Mouse (Mus musculus) liver, embryonic 14.5 days (tissue): ENCODE measurements around the gene Tuba3a. TPM values are rescaled to one million over a fixed set of nuclear protein-coding genes. Genes with fewer than 3 reads are reported as not detected.

ENCODE experiments used
- ATAC-seq: fragments of 200-750 bp; cut with Nextera tagmentation; 2 replicates; pipeline ENCODE4 v1.8.0; 2017; ENCODE audit warnings: moderate number of reproducible peaks, mild to moderate bottlenecking, moderate library complexity; ENCODE audit not compliant: insufficient read depth
- DNase-seq, 3 experiments: peaks; one replicate each; pipeline ENCODE4 v3.0.0-alpha.2; 2012 to 2013; ENCODE audit warnings: low read depth in 3 of 3, low spot score in 3 of 3
- H3K27ac ChIP-seq: fragments of 300-500 bp; sonication (generic); 2 replicates; pipeline ENCODE4 v1.5.1; 2014; ENCODE audit warnings: moderate library complexity, mild to moderate bottlenecking, control low read depth, inconsistent platforms
- H3K27me3 ChIP-seq: fragments of 300-500 bp; sonication (generic); 2 replicates; pipeline ENCODE4 v1.6.1; 2014; ENCODE audit warnings: mild to moderate bottlenecking, low read length, moderate library complexity; ENCODE audit not compliant: control insufficient read depth, insufficient read depth
- H3K36me3 ChIP-seq: fragments of 300-500 bp; sonication (generic); replicated peaks from 2 replicates; pipeline ENCODE4 v1.6.1; 2014; ENCODE audit warnings: low read depth; ENCODE audit not compliant: control insufficient read depth, insufficient read depth
- H3K4me1 ChIP-seq, 2 experiments: fragments of 200-500 bp in 1 of 2; fragments of 300-500 bp in 1 of 2; sonication (generic) in 1 of 2; replicated peaks; 2 replicates each; pipeline ENCODE4 v1.6.1; 2012 to 2014; ENCODE audit warnings: antibody characterized with exemption in 1 of 2, inconsistent platforms in 1 of 2, low read length in 1 of 2; ENCODE audit not compliant: control insufficient read depth in 2 of 2, insufficient read depth in 2 of 2
- H3K4me2 ChIP-seq: fragments of 300-500 bp; sonication (generic); 2 replicates; pipeline ENCODE4 v1.6.1; 2014; ENCODE audit warnings: low read depth, mild to moderate bottlenecking, control low read depth, moderate library complexity
- H3K4me3 ChIP-seq, 2 experiments: fragments of 200-500 bp in 1 of 2; fragments of 300-500 bp in 1 of 2; sonication (generic) in 1 of 2; 2 replicates each; pipeline ENCODE4 v1.5.1; 2012 to 2014; ENCODE audit warnings: low read depth in 2 of 2, low read length in 2 of 2, mild to moderate bottlenecking in 2 of 2, control low read depth in 1 of 2, inconsistent platforms in 1 of 2, moderate library complexity in 1 of 2; ENCODE audit not compliant: insufficient read depth in 1 of 2
- H3K9ac ChIP-seq: fragments of 300-500 bp; sonication (generic); replicated peaks from 2 replicates; pipeline ENCODE4 v1.6.1; 2014; ENCODE audit warnings: mild to moderate bottlenecking, control low read depth, moderate library complexity
- H3K9me3 ChIP-seq: fragments of 300-500 bp; sonication (generic); 2 replicates; pipeline ENCODE4 v1.6.1; 2016; ENCODE audit warnings: low read length, mixed read lengths; ENCODE audit not compliant: control insufficient read depth
- CTCF ChIP-seq: IDR thresholded peaks from 2 replicates; pipeline ENCODE4 v1.5.1; 2016; ENCODE audit warnings: antibody characterized with exemption, low read depth, control low read depth
- EP300 ChIP-seq: IDR thresholded peaks from 2 replicates; pipeline ENCODE4 v1.6.1; 2016; ENCODE audit warnings: antibody characterized with exemption, low read depth
- WGBS: fragments of 180-500 bp; shearing (Covaris S2); extraction: QIAGEN DNeasy Blood & Tissue Kit; methylation state at CpG from one replicate; pipeline ENCODE4 v1.1.7; 2014; ENCODE audit not compliant: insufficient replicate concordance; 5-methylcytosine and 5-hydroxymethylcytosine counted together
- polyA plus RNA-seq, 2 experiments: library from polyadenylated mRNA; depleted of rRNA in 1 of 2; stranded (reverse) in 1 of 2; unstranded in 1 of 2; fragments of >200 nt; fragmentation: Nextera tagmentation in 1 of 2; extraction: Ambion mirVana in 1 of 2; gene quantifications; 2 replicates each; pipeline versions ENCODE4 v1.2.1 to v1.2.3; 2012 to 2014

Gene Tuba3a
- polyA plus RNA-seq, 2 experiments = not detected

GRCm38 (mm10) chr6:125241566-125241965 is 44.3 kb downstream of the Tuba3a start:
- Histone ChIP-seq H3K27me3 (no peaks in the 10 kb centered on the region), H3K4me3 (no peak overlapping the region), H3K36me3 (no peaks in the 10 kb centered on the region), H3K9me3 (no peaks in the 10 kb centered on the region), H3K27ac (no peak overlapping the region), H3K4me2 (no peak overlapping the region), H3K4me1 (peaks cover 0 to 4% of the 10 kb centered on the region in 2 experiments; a peak in 1 of 4 replicates), H3K9ac (no peak overlapping the region)
- DNase-seq (no peak), ATAC-seq (no peak)
- 34% methylated on average over 8 of the region's 8 CpGs for WGBS
- TF ChIP-seq EP300 = no peak
- no peak for TF ChIP-seq CTCF

GRCm38 (mm10) chr6:125240617-125241016 is 45.2 kb downstream of the Tuba3a start:
- ATAC-seq (no peak), DNase-seq (no peak)
- Histone ChIP-seq H3K9ac (no peak overlapping the region), H3K9me3 (no peaks in the 10 kb centered on the region), H3K27me3 (no peaks in the 10 kb centered on the region), H3K36me3 (no peaks in the 10 kb centered on the region), H3K4me1 (peaks cover 0 to 4% of the 10 kb centered on the region in 2 experiments; a peak in 1 of 4 replicates), H3K4me2 (no peak overlapping the region), H3K4me3 (no peak overlapping the region), H3K27ac (no peak overlapping the region)
- 69% methylated on average over 5 of the region's 5 CpGs for WGBS
- TF ChIP-seq CTCF (no peak), EP300 (no peak)

GRCm38 (mm10) chr6:125239547-125239946 is 46.3 kb downstream of the Tuba3a start:
- WGBS = 66% methylated on average over 5 of the region's 5 CpGs
- TF ChIP-seq EP300 (no peak), CTCF (no peak)
- Histone ChIP-seq H3K9ac (no peak overlapping the region), H3K4me1 (peaks cover 0 to 4% of the 10 kb centered on the region in 2 experiments; a peak in 1 of 4 replicates), H3K27ac (no peak overlapping the region), H3K9me3 (no peaks in the 10 kb centered on the region), H3K4me3 (no peak overlapping the region), H3K4me2 (no peak overlapping the region), H3K36me3 (no peaks in the 10 kb centered on the region), H3K27me3 (no peaks in the 10 kb centered on the region)
- ATAC-seq (no peak), DNase-seq (no peak)

GRCm38 (mm10) chr6:125238396-125238795 is 47.4 kb downstream of the Tuba3a start:
- no peak for ATAC-seq
- Histone ChIP-seq H3K9me3 (no peaks in the 10 kb centered on the region), H3K27me3 (no peaks in the 10 kb centered on the region), H3K4me2 (no peak overlapping the region), H3K27ac (no peak overlapping the region), H3K4me3 (no peak overlapping the region), H3K9ac (no peak overlapping the region), H3K36me3 (no peaks in the 10 kb centered on the region), H3K4me1 (peaks cover 0 to 4% of the 10 kb centered on the region in 2 experiments; a peak in 1 of 4 replicates)
- WGBS = 20% methylated on average over 6 of the region's 6 CpGs
- DNase-seq = no peak
- no peak for TF ChIP-seq CTCF
- TF ChIP-seq EP300 = no peak

GRCm38 (mm10) chr6:125237421-125237820 is 48.4 kb downstream of the Tuba3a start:
- 75% methylated on average over 4 of the region's 4 CpGs for WGBS

More at GRCm38 (mm10) chr6:125237421-125237820, 48.4 kb downstream of the Tuba3a start:
- TF ChIP-seq EP300 (no peak), CTCF (no peak)
- ATAC-seq (no peak), DNase-seq (no peak)
- H3K36me3 ChIP-seq = no peaks in the 10 kb centered on the region
- H3K4me3 ChIP-seq = no peak overlapping the region
- no peak overlapping the region for H3K27ac ChIP-seq
- H3K4me1 ChIP-seq = peaks cover under 1 to 6% of the 10 kb centered on the region in 2 experiments
- no peak overlapping the region for H3K4me2 ChIP-seq
- no peak overlapping the region for H3K9ac ChIP-seq
- H3K27me3 ChIP-seq = no peaks in the 10 kb centered on the region
- no peaks in the 10 kb centered on the region for H3K9me3 ChIP-seq
